Mouse (Mus musculus) myocyte (in vitro differentiated cells): ENCODE data around the gene Cxcl13. TPM values are rescaled to one million over a fixed set of nuclear protein-coding genes. Genes with fewer than 3 reads are reported as not detected.

Experiments
- H3K27me3 ChIP-seq: one replicate; pipeline ENCODE4 v1.6.1; 2011; ENCODE audit not compliant: control insufficient read depth, insufficient read depth, insufficient read length
- H3K36me3 ChIP-seq: one replicate; pipeline ENCODE4 v1.6.1; 2011; ENCODE audit not compliant: control insufficient read depth, insufficient read depth
- H3K4me2 ChIP-seq: one replicate; pipeline ENCODE4 v1.6.1; 2011; ENCODE audit warnings: low read depth, control low read depth
- H3K4me3 ChIP-seq: one replicate; pipeline ENCODE4 v1.5.1; 2011; ENCODE audit warnings: mild to moderate bottlenecking, control low read depth, moderate library complexity
- H3K79me2 ChIP-seq: one replicate; pipeline ENCODE4 v1.6.1; 2011; ENCODE audit not compliant: control insufficient read depth, insufficient read depth
- H3ac ChIP-seq: one replicate; pipeline ENCODE4 v1.6.1; 2011; ENCODE audit not compliant: control insufficient read depth, insufficient read length
- CEBPB ChIP-seq: IDR thresholded peaks from 2 replicates; pipeline ENCODE4 v1.6.1; 2011; ENCODE audit warnings: mild to moderate bottlenecking, moderate library complexity; ENCODE audit not compliant: poor library complexity, insufficient read depth, severe bottlenecking
- E2F4 ChIP-seq: IDR thresholded peaks from one replicate; pipeline ENCODE4 v1.6.1; 2011; ENCODE audit warnings: mild to moderate bottlenecking, control low read depth, moderate library complexity; ENCODE audit not compliant: insufficient read depth
- MAX ChIP-seq: IDR thresholded peaks from one replicate; pipeline ENCODE4 v1.6.1; 2011; ENCODE audit warnings: low read depth, mild to moderate bottlenecking, control low read depth
- MYOD1 ChIP-seq, 3 experiments: IDR thresholded peaks; one replicate each; pipeline ENCODE4 v1.6.1; 2011; ENCODE audit warnings: control low read depth in 2 of 3, low read depth in 2 of 3, mild to moderate bottlenecking in 2 of 3, moderate library complexity in 1 of 3; ENCODE audit not compliant: insufficient read length in 2 of 3, control insufficient read depth in 1 of 3
- MYOG ChIP-seq, 3 experiments: IDR thresholded peaks; one replicate each; pipeline ENCODE4 v1.6.1; 2011; ENCODE audit warnings: control low read depth in 2 of 3, low read depth in 2 of 3, mild to moderate bottlenecking in 2 of 3; ENCODE audit not compliant: insufficient read length in 2 of 3, control insufficient read depth in 1 of 3, insufficient read depth in 1 of 3
- POLR2A ChIP-seq: IDR thresholded peaks from one replicate; pipeline ENCODE4 v1.6.1; 2011; ENCODE audit warnings: low read depth, mild to moderate bottlenecking, control low read depth, moderate library complexity; ENCODE audit not compliant: insufficient read length
- POLR2AphosphoS2 ChIP-seq: IDR thresholded peaks from one replicate; pipeline ENCODE4 v1.6.1; 2011; ENCODE audit warnings: low read depth, control low read depth; ENCODE audit not compliant: insufficient read length
- REST ChIP-seq: IDR thresholded peaks from one replicate; pipeline ENCODE4 v1.6.1; 2011; ENCODE audit warnings: mild to moderate bottlenecking, control low read depth, moderate library complexity; ENCODE audit not compliant: insufficient read depth, insufficient read length
- SRF ChIP-seq: IDR thresholded peaks from one replicate; pipeline ENCODE4 v1.6.1; 2011; ENCODE audit warnings: low read depth; ENCODE audit not compliant: control insufficient read depth, insufficient read length
- TCF12 ChIP-seq: IDR thresholded peaks from one replicate; pipeline ENCODE4 v1.6.1; 2011; ENCODE audit warnings: mild to moderate bottlenecking, control low read depth; ENCODE audit not compliant: poor library complexity, insufficient read depth, severe bottlenecking
- TCF3 ChIP-seq: IDR thresholded peaks from one replicate; pipeline ENCODE4 v1.6.1; 2011; ENCODE audit warnings: low read depth, control low read depth; ENCODE audit not compliant: insufficient read length
- USF1 ChIP-seq: IDR thresholded peaks from one replicate; pipeline ENCODE4 v1.6.1; 2011; ENCODE audit warnings: low read depth, mild to moderate bottlenecking, control low read depth, moderate library complexity
- polyA plus RNA-seq: library from polyadenylated mRNA; unstranded; fragments of >200 nt; fragmentation: generic; extraction: Trizol; gene quantifications from one replicate; pipeline ENCODE4 v1.2.1, GENCODE M21; 2012; ENCODE audit warnings: missing spikeins

Gene Cxcl13
- polyA plus RNA-seq, 1 experiment, result 0.95 TPM

- H3K4me3 ChIP-seq, result no peak overlapping the region
- H3ac ChIP-seq, result no peak overlapping the region
- H3K27me3 ChIP-seq, result no peaks in the 10 kb centered on the region
- H3K36me3 ChIP-seq, result no peaks in the 10 kb centered on the region
- TF ChIP-seq MYOG (IDR thresholded peaks at IDR 0.05; ENCODE audit: control insufficient read depth in 1 of 3, insufficient read depth in 1 of 3, insufficient read length in 2 of 3, low read depth in 2 of 3), result no peak
- no peak for TF ChIP-seq TCF12
- no peak for TF ChIP-seq USF1
- no peak for TF ChIP-seq POLR2A
- TF ChIP-seq CEBPB, result no peak
- no peak for TF ChIP-seq SRF
- TF ChIP-seq POLR2AphosphoS2, result no peak
- TF ChIP-seq REST, result no peak
- TF ChIP-seq MYOD1 (IDR thresholded peaks at IDR 0.05; ENCODE audit: control insufficient read depth in 1 of 3, insufficient read length in 2 of 3, low read depth in 2 of 3), result no peak
- TF ChIP-seq E2F4, result no peak
- TF ChIP-seq TCF3, result no peak
- TF ChIP-seq MAX, result no peak
- H3K79me2 ChIP-seq, result no peaks in the 10 kb centered on the region
- no peak overlapping the region for H3K4me2 ChIP-seq
These were observed 51.6 kb downstream of the Cxcl13 start for GRCm38 (mm10) chr5:96008274-96008842.

DNA sequence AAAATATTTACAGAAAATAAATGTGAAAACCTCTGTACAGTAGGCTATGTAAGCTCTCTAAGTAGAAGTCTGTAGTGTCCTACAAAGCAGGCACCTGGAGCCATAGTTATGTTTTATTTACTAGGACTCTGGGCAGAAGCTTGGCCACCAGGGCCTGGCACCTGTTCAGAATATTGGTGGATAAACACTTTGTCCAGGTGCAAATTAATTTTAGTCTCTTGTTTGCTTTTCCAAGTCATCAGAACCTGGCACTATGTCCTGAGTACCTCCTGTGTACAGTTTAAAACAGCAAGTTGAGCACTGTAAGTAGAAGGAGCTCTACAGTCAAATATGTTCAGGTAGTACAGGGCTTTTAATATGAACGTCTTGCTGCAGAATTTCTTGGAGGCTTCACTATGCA, 52.3 kb downstream of the Cxcl13 start:
- no peaks in the 10 kb centered on the region for H3K27me3 ChIP-seq
- no peak overlapping the region for H3K4me3 ChIP-seq
- H3K79me2 ChIP-seq, result no peaks in the 10 kb centered on the region
- no peak overlapping the region for H3ac ChIP-seq
- TF ChIP-seq POLR2A (no peak), CEBPB (no peak), USF1 (no peak), MAX (no peak)
- H3K36me3 ChIP-seq, result no peaks in the 10 kb centered on the region
- H3K4me2 ChIP-seq, result no peak overlapping the region

Other genes starting within 250 kb of the Cxcl13 start
- not detected for gene Gm7978, start 220.8 kb upstream of the Cxcl13 start, polyA plus RNA-seq
- gene Gm7982, start 214.9 kb upstream of the Cxcl13 start, polyA plus RNA-seq, result not detected
- gene E330014E10Rik, start 181.0 kb upstream of the Cxcl13 start, polyA plus RNA-seq, result not detected
- 26.5 TPM for gene Cnot6l, start 207.2 kb downstream of the Cxcl13 start, polyA plus RNA-seq